Mouse (Mus musculus): ENCODE data around the gene Akap6. TPM values are rescaled to one million over a fixed set of nuclear protein-coding genes. Genes with fewer than 3 reads are reported as not detected.

Gene Akap6
- polyA plus RNA-seq, 1 experiment, result 0.78 TPM

DNA sequence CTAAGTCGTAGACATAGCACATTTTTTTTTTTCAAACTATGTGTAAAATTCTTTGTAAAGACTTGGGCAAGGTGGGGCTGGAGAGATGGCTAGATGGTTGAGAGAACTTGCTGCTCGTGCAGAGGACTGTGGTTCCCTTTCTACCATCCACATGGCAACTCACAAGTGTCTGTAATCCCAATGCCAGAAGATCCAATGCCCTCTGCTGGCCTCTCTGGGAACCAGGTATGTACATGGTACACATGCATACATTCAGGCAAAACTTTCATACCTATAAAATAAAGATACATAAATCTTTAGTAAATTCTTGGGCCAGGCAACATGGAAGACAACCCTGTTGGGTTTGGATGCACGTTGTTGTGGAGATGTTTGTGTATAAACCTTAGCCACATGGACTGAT lies 107.1 kb downstream of the Akap6 start:
- Histone ChIP-seq H3K4me3 (ENCODE audit: control insufficient read depth, insufficient read depth, low read length) (no peak overlapping the region), H3K27ac (ENCODE audit: control insufficient read depth, insufficient read depth, low read length) (no peak overlapping the region), H3K27me3 (ENCODE audit: control insufficient read depth, insufficient read depth, low read length) (no peaks in the 10 kb centered on the region), H3K36me3 (ENCODE audit: control insufficient read depth, insufficient read depth, low read length) (no peaks in the 10 kb centered on the region), H3K4me1 (replicated peaks; ENCODE audit: control insufficient read depth, insufficient read depth, low read length) (no peaks in the 10 kb centered on the region)
- no peak for TF ChIP-seq CTCF (IDR thresholded peaks at IDR 0.05; ENCODE audit: borderline replicate concordance, control insufficient read depth, extremely low read depth, insufficient read depth, low read length, poor library complexity)
- no peak for DNase-seq
- 86% methylated on average over 3 of the region's 3 CpGs for WGBS

DNA sequence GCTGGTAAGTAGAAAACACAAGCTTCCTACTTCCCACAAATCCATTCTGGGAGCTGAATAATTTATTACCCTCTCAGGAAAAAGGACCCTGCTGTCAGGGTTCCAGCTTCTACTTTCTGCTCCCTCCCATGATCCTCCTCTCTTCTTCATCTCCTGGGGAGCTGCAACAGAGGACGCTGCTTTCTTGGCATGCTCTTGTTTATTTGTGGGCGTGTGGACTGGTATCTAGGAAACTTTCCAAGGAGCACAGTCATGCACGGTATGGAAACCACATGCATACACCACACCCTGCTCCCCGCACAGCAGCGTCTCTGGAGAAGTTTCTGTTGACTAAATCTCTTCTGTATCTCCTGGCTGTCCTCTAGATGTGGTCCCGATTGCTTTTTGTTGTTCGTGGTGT lies 119.4 kb downstream of the Akap6 start:
- no peaks in the 10 kb centered on the region for H3K27me3 ChIP-seq (ENCODE audit: control insufficient read depth, insufficient read depth, low read length)
- peaks cover 9% of the 10 kb centered on the region for H3K4me1 ChIP-seq (replicated peaks; ENCODE audit: control insufficient read depth, insufficient read depth, low read length)
- H3K27ac ChIP-seq (ENCODE audit: control insufficient read depth, insufficient read depth, low read length), result 0 out of 2 replicates have a peak overlapping the region, but pooled peaks have one; percentile 34
- DNase-seq, result no peak
- no peaks in the 10 kb centered on the region for H3K36me3 ChIP-seq (ENCODE audit: control insufficient read depth, insufficient read depth, low read length)
- no peak for TF ChIP-seq POLR2A (IDR thresholded peaks at IDR 0.05; ENCODE audit: control insufficient read depth, extremely low read depth, insufficient read depth, low read length, poor library complexity)
- no peak for TF ChIP-seq CTCF (IDR thresholded peaks at IDR 0.05; ENCODE audit: borderline replicate concordance, control insufficient read depth, extremely low read depth, insufficient read depth, low read length, poor library complexity)
- 4% methylated on average over 7 of the region's 7 CpGs for WGBS
- H3K4me3 ChIP-seq (ENCODE audit: control insufficient read depth, insufficient read depth, low read length), result 0 out of 2 replicates have a peak overlapping the region, but pooled peaks have one; percentile 11

DNA sequence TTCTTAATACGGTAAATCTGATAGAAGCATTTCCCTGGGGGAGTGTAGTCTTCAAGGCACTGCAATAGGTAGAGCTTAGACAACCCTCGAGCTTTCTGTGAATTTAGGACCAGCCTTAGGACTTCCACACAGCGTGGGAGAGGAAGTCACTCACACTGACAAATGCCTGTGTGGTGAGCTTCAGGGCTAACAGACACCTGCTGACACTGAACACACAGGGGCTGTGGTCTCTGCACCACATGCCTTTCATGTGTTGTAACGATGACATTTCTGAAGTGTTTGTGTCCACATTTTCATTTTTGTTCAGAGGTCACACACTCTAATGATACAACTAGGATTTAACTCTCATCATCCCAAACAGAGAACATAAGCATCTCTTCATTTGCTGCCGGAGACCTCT lies 125.6 kb downstream of the Akap6 start:
- H3K4me3 ChIP-seq (ENCODE audit: control insufficient read depth, insufficient read depth, low read length), result no peak overlapping the region
- no peaks in the 10 kb centered on the region for H3K27me3 ChIP-seq (ENCODE audit: control insufficient read depth, insufficient read depth, low read length)
- no peaks in the 10 kb centered on the region for H3K36me3 ChIP-seq (ENCODE audit: control insufficient read depth, insufficient read depth, low read length)
- TF ChIP-seq CTCF (IDR thresholded peaks at IDR 0.05; ENCODE audit: borderline replicate concordance, control insufficient read depth, extremely low read depth, insufficient read depth, low read length, poor library complexity) (no peak), POLR2A (IDR thresholded peaks at IDR 0.05; ENCODE audit: control insufficient read depth, extremely low read depth, insufficient read depth, low read length, poor library complexity) (no peak)
- H3K27ac ChIP-seq (ENCODE audit: control insufficient read depth, insufficient read depth, low read length), result no peak overlapping the region
- DNase-seq, result peak; percentile 40
- peaks cover 13% of the 10 kb centered on the region for H3K4me1 ChIP-seq (replicated peaks; ENCODE audit: control insufficient read depth, insufficient read depth, low read length)
- 8% methylated on average over 5 of the region's 5 CpGs for WGBS

DNA sequence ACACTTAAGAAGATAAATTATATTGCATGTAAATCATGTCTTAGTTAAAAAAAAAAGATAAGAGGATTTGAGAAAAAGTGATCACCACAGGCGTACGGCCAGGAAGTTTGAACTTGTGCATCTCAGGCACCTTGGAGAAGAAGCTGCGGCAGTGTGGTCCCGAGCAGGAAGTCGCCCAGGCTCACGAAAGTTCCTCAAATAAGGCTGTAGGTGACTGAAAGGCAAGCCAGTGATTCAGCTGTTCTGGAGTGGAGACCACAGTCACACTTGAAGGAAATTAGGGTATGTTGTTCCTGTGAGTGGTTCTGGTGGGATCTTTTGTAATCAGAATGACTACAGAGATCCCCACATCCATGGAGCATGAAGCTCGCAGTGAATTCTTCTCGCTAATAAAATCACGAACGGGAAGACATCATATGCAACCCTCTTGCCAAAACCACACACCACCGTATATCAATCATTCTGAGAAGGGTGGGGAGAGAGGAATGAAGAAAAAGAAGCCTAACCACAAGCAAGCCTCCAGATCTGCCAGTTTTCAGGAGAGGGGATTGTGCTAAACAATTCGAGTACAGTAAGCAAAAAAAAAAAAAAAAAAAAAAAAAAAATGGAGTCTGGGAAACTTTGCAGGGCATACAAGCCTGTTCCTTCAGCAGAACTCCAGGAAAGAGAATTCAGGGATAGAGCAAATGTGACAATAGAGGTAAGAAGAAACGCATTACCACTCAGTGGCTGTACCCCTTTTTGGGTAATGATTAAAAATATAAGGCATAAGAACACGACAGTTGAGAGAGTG lies 130.0 kb downstream of the Akap6 start:
- TF ChIP-seq CTCF (IDR thresholded peaks at IDR 0.05; ENCODE audit: borderline replicate concordance, control insufficient read depth, extremely low read depth, insufficient read depth, low read length, poor library complexity) (no peak), POLR2A (IDR thresholded peaks at IDR 0.05; ENCODE audit: control insufficient read depth, extremely low read depth, insufficient read depth, low read length, poor library complexity) (no peak)
- Histone ChIP-seq H3K4me1 (replicated peaks; ENCODE audit: control insufficient read depth, insufficient read depth, low read length) (peaks cover 27% of the 10 kb centered on the region), H3K4me3 (ENCODE audit: control insufficient read depth, insufficient read depth, low read length) (no peak overlapping the region), H3K36me3 (ENCODE audit: control insufficient read depth, insufficient read depth, low read length) (no peaks in the 10 kb centered on the region), H3K27me3 (ENCODE audit: control insufficient read depth, insufficient read depth, low read length) (no peaks in the 10 kb centered on the region), H3K27ac (ENCODE audit: control insufficient read depth, insufficient read depth, low read length) (no peak overlapping the region)
- WGBS, result 3% methylated on average over 14 of the region's 14 CpGs
- DNase-seq, result peak; percentile 24

DNA sequence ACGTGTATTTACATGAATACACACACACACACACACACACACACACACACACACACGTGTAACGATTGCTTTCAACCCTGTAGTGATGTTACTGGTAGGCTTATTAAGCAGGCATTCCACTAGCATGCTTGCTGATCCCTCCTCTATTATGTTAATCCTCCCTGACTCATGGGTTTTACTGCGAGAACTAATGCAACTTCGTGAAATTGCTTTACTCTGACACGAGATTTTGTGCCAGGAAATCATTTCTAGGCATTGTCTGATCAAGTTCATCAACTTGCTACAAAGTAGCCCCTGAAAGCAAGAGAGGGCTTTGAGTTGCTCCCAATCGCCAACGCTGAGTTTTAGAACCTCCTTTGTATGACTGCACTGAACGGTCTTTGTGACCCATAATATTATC lies 132.6 kb downstream of the Akap6 start:
- Histone ChIP-seq H3K27me3 (ENCODE audit: control insufficient read depth, insufficient read depth, low read length) (no peaks in the 10 kb centered on the region), H3K4me1 (replicated peaks; ENCODE audit: control insufficient read depth, insufficient read depth, low read length) (peaks cover 20% of the 10 kb centered on the region), H3K4me3 (ENCODE audit: control insufficient read depth, insufficient read depth, low read length) (no peak overlapping the region), H3K36me3 (ENCODE audit: control insufficient read depth, insufficient read depth, low read length) (no peaks in the 10 kb centered on the region), H3K27ac (ENCODE audit: control insufficient read depth, insufficient read depth, low read length) (no peak overlapping the region)
- no peak for DNase-seq
- TF ChIP-seq POLR2A (IDR thresholded peaks at IDR 0.05; ENCODE audit: control insufficient read depth, extremely low read depth, insufficient read depth, low read length, poor library complexity), result no peak
- no peak for TF ChIP-seq CTCF (IDR thresholded peaks at IDR 0.05; ENCODE audit: borderline replicate concordance, control insufficient read depth, extremely low read depth, insufficient read depth, low read length, poor library complexity)
- 49% methylated on average over 9 of the region's 9 CpGs for WGBS

DNA sequence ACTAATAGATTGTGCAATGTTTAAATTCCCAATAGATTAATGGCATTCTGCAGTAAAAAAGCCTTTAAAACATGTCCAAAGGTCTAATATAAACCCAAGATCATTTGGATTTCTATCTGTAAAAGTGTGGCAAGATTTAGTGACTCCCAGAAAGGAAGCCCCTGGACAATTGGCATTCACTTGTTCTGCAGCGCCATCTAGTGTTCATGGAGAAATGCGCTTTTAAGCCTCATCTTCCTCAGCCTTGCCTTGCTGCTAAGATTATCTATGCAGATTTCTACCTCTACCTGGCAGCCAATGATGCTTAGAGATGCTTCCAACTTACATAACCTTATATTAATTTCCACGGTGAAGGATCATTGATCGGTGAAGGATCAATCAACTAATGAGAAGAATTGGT lies 133.0 kb downstream of the Akap6 start:
- peak; percentile 69 for DNase-seq
- no peak overlapping the region for H3K4me3 ChIP-seq (ENCODE audit: control insufficient read depth, insufficient read depth, low read length)
- 9% methylated on average over 4 of the region's 4 CpGs for WGBS
- H3K27ac ChIP-seq (ENCODE audit: control insufficient read depth, insufficient read depth, low read length), result no peak overlapping the region
- no peaks in the 10 kb centered on the region for H3K36me3 ChIP-seq (ENCODE audit: control insufficient read depth, insufficient read depth, low read length)
- TF ChIP-seq CTCF (IDR thresholded peaks at IDR 0.05; ENCODE audit: borderline replicate concordance, control insufficient read depth, extremely low read depth, insufficient read depth, low read length, poor library complexity) (no peak), POLR2A (IDR thresholded peaks at IDR 0.05; ENCODE audit: control insufficient read depth, extremely low read depth, insufficient read depth, low read length, poor library complexity) (no peak)
- peaks cover 20% of the 10 kb centered on the region for H3K4me1 ChIP-seq (replicated peaks; ENCODE audit: control insufficient read depth, insufficient read depth, low read length)
- H3K27me3 ChIP-seq (ENCODE audit: control insufficient read depth, insufficient read depth, low read length), result no peaks in the 10 kb centered on the region

All from thymus, adult 2 months (tissue).